Mouse (Mus musculus): Measurements from ENCODE around the gene Nedd9.
"Not testable (repeated sequence)": the region's sequence is repeated elsewhere in the genome, so short reads cannot be mapped to it uniquely, and the experiment has no call there.

Nedd9 gene

GRCm38 (mm10) chr13:41286285-41286684, 200.9 kb downstream of the Nedd9 start:
- no peak for DNase-seq

- DNase-seq: no peak
Measured at GRCm38 (mm10) chr13:41285448-41285847, 201.7 kb downstream of the Nedd9 start.

GRCm38 (mm10) chr13:41283256-41283655, 203.9 kb downstream of the Nedd9 start:
- peak in 1 of 2 experiments; percentile 67 for DNase-seq

- no peak for DNase-seq
Measured at GRCm38 (mm10) chr13:41280696-41281095, 206.5 kb downstream of the Nedd9 start.

- DNase-seq: no peak
Measured at GRCm38 (mm10) chr13:41273927-41274650, 213.1 kb downstream of the Nedd9 start, which contains the start of gene Gm17364. Gene Gm17364 (minus strand): TSS chr13:41273977.

- no peak for DNase-seq
Measured at GRCm38 (mm10) chr13:41267827-41268408, 219.2 kb downstream of the Nedd9 start.

- DNase-seq: no peak
Measured at GRCm38 (mm10) chr13:41263304-41264006, 223.7 kb downstream of the Nedd9 start.

- DNase-seq: not testable (repeated sequence)
Measured at GRCm38 (mm10) chr13:41261617-41262016, 225.5 kb downstream of the Nedd9 start.
